Mouse (Mus musculus) hindbrain, embryonic 15.5 days (tissue): ENCODE measurements at regions not wholly inside any gene's neighbourhood (a gene's known extent, or its start where the extent isn't known, plus 50 kb on each side); places are given as distances from the start of the nearest gene placed in this dataset.
"Not testable (repeated sequence)": the region's sequence is repeated elsewhere in the genome, so short reads cannot be mapped to it uniquely, and the experiment has no call there.

Source experiments
- ATAC-seq: fragments of 200-750 bp; cut with Nextera tagmentation; 2 replicates; pipeline ENCODE4 v1.8.0; 2017; ENCODE audit warnings: low read depth, moderate number of reproducible peaks, moderate TSS enrichment; ENCODE audit not compliant: low FRiP score
- H3K27ac ChIP-seq: fragments of 300-500 bp; sonication (generic); replicated peaks from 2 replicates; pipeline ENCODE4 v1.5.1; 2015; ENCODE audit warnings: mild to moderate bottlenecking, inconsistent platforms
- H3K27me3 ChIP-seq: fragments of 300-500 bp; sonication (generic); 2 replicates; pipeline ENCODE4 v1.6.1; 2015; ENCODE audit warnings: control low read depth, inconsistent platforms
- H3K36me3 ChIP-seq: fragments of 300-500 bp; sonication (generic); 2 replicates; pipeline ENCODE4 v1.6.1; 2015; ENCODE audit warnings: control low read depth, inconsistent platforms
- H3K4me1 ChIP-seq: fragments of 300-500 bp; sonication (generic); replicated peaks from 2 replicates; pipeline ENCODE4 v1.6.1; 2015; ENCODE audit warnings: control low read depth, inconsistent platforms
- H3K4me2 ChIP-seq: fragments of 300-500 bp; sonication (generic); 2 replicates; pipeline ENCODE4 v1.6.1; 2015; ENCODE audit warnings: moderate library complexity, mild to moderate bottlenecking, inconsistent platforms
- H3K4me3 ChIP-seq: fragments of 300-500 bp; sonication (generic); 2 replicates; pipeline ENCODE4 v1.5.1; 2015; ENCODE audit warnings: mild to moderate bottlenecking, inconsistent platforms
- H3K9ac ChIP-seq: fragments of 300-500 bp; sonication (generic); 2 replicates; pipeline ENCODE4 v1.6.1; 2015; ENCODE audit warnings: inconsistent platforms
- H3K9me3 ChIP-seq: fragments of 300-500 bp; sonication (generic); 2 replicates; pipeline ENCODE4 v1.6.1; 2016; ENCODE audit warnings: control low read depth, inconsistent platforms
- WGBS: fragments of 180-500 bp; shearing (Covaris S2); methylation state at CpG from one replicate; pipeline ENCODE4 v1.1.7; 2015; 5-methylcytosine and 5-hydroxymethylcytosine counted together

DNA sequence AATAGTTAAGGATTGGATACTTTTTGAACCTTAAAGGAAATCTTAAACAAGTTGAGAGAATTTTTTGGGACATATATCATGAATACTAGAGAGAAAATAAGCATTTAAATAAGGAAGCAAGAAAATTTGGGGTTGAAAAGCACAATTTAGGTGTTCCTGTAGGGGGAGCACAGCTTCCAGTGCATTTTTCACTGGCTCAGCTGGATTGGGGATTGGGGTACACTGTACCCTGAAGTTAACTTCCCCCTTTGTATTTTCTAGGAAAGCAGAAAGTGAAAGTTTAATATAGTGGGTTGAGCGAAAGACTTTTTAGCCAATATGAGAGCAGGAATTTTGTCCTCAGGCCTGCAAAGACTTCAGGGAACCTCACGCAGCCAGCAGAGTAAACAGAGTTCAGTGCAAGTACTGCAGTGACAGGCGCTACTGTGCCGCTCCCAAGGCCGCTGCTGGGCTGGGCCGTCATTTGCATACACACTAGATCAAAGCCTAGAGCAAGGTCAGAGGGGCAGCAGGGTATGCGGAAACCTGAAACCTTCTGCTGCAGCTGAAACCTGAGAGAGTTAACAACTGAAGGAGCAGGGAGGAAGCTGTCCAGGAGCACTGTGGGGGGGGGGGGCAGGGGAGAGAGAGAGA lies 1111.4 kb downstream of the H2al1n start:
- WGBS: 18% methylated on average over 7 of the region's 7 CpGs
- Histone ChIP-seq H3K27me3 (no peaks in the 10 kb centered on the region), H3K4me3 (no peak overlapping the region), H3K9me3 (no peaks in the 10 kb centered on the region), H3K27ac (no peak overlapping the region), H3K36me3 (no peaks in the 10 kb centered on the region), H3K4me2 (peak overlapping the region; percentile 21; the same call in 1 of the 2 replicates), H3K9ac (no peak overlapping the region), H3K4me1 (no peaks in the 10 kb centered on the region)
- no peak for ATAC-seq

- H3K36me3 ChIP-seq: no peaks in the 10 kb centered on the region
- no peaks in the 10 kb centered on the region for H3K4me1 ChIP-seq
- H3K27ac ChIP-seq: no peak overlapping the region
- H3K4me2 ChIP-seq: no peak overlapping the region
- no peak overlapping the region for H3K9ac ChIP-seq
- ATAC-seq: no peak
- WGBS: 48% methylated on average over 5 of the region's 5 CpGs
- H3K27me3 ChIP-seq: no peaks in the 10 kb centered on the region
- H3K4me3 ChIP-seq: no peak overlapping the region
- no peaks in the 10 kb centered on the region for H3K9me3 ChIP-seq
Measured at GRCm38 (mm10) chrX:15322958-15323357, 1112.0 kb downstream of the H2al1n start.

- H3K4me2 ChIP-seq, H3K9ac ChIP-seq, H3K27me3 ChIP-seq, H3K9me3 ChIP-seq, ATAC-seq, H3K4me3 ChIP-seq, H3K27ac ChIP-seq, H3K36me3 ChIP-seq, H3K4me1 ChIP-seq: not testable (repeated sequence)
- 84% methylated on average over 6 of the region's 6 CpGs for WGBS
Measured at GRCm38 (mm10) chrX:15365135-15365534, 1154.2 kb downstream of the H2al1n start.
